ENCODE assay signal across 9 mouse cellular contexts in the genomic region with DNA sequence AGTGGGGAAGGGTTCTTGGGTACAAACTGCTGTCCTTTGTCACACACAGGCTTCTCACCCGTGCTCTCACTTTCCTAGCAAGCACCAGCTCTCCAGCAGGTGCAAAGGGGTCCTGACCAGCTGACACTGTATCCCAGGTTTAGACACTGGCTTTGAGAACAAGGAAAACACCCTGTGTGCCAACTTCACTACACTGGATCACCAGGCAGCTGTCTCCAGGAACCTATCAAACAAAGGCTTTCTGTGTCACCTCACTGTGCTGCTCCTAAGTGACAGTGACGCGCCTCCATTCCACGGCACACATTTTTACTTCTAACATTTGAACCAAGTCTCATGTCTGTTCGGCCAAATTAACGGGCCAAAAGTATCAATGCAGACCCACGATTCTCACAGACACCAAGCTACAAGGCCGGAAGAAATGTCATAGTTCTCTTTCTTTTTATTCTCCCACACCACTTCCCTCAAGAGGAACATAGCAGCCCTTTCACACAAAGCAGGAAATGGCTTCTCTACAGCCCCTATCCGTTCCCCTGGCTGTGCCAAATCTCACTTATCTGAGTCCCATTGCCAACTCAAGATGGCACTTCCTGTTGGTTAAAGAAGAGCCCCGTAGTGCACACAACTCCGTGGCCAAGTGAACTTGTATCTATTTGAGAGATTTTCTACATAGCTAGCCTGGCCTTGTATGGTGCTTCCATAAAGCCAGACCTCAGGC. TPM values are rescaled to one million over a fixed set of nuclear protein-coding genes. Genes with fewer than 3 reads are reported as not detected.
A peak's percentile ranks its signal among the peaks of the same experiment; 100 is the strongest.
DNase-seq lines count a peak whose midpoint lies in the region; ATAC-seq and TF ChIP-seq lines count a peak whose summit lies in the region.
"Had no signal": no experiment of that assay in that cellular context is flagged by ENCODE, and none has a peak within 500 bp of the region (broad histone marks: within the 10 kb centered on the region; RNA-seq: fewer than 3 reads in every experiment).

No protein-coding gene starts in this region.

- ATAC-seq in midbrain, embryonic 15.5 days (replicated peaks): peak; percentile 37; the same call in 1 of the 2 replicates
- no peak; the same call in 1 of the 2 replicates for ATAC-seq in midbrain, embryonic 11.5 days (ENCODE audit: low FRiP score)
- 0 out of 2 replicates have a peak, but pooled peaks have one; percentile 20 for ATAC-seq in intestine, embryonic 16.5 days

- intact Hi-C loops in gastrocnemius, adult 2 months (cut with DNase I): loop anchor here (1.0 to 5.0 kb wide), 3 partner anchors 63 to 238 kb away; no protein-coding TSS in a partner anchor

- TF ChIP-seq CTCF in gastrocnemius, adult 2 months (IDR thresholded peaks at IDR 0.05): no peak

- H3K9ac ChIP-seq in midbrain, embryonic 15.5 days: no peak overlapping the region
- H3K9ac ChIP-seq in midbrain, embryonic 11.5 days (ENCODE audit: low read length): no peak overlapping the region
- no peak overlapping the region for H3K9ac ChIP-seq in intestine, embryonic 16.5 days (ENCODE audit: low read depth, low read length)
- H3K9ac ChIP-seq: lung, embryonic 15.5 days had no signal

- H3K4me2 ChIP-seq in midbrain, embryonic 15.5 days: no peak overlapping the region
- no peak overlapping the region for H3K4me2 ChIP-seq in midbrain, embryonic 11.5 days
- H3K4me2 ChIP-seq in intestine, embryonic 16.5 days (ENCODE audit: low read depth, low read length): no peak overlapping the region
- H3K4me2 ChIP-seq: lung, embryonic 15.5 days had no signal

- 74% methylated on average over 11 of the region's 11 CpGs for WGBS in midbrain, embryonic 15.5 days
- 85% methylated on average over 11 of the region's 11 CpGs for WGBS in midbrain, embryonic 11.5 days
- 69% methylated on average over 11 of the region's 11 CpGs for WGBS in intestine, embryonic 16.5 days

- no peak for DNase-seq in gastrocnemius, adult 2 months
- DNase-seq in gastrocnemius, adult 18-20 months (ENCODE audit: low spot score): no peak
- no peak for DNase-seq in midbrain, embryonic 11.5 days (ENCODE audit: low spot score, missing footprints)
- peak; percentile 53 for DNase-seq in thymus, postnatal 14 days
- no peak for DNase-seq in right cerebral cortex, adult 2 months (ENCODE audit: low spot score in 2 of 2)
- no peak for DNase-seq in cerebellum, postnatal 14 days

- H3K4me3 ChIP-seq in gastrocnemius, adult 2 months: no peak overlapping the region
- no peak overlapping the region for H3K4me3 ChIP-seq in midbrain, embryonic 15.5 days
- no peak overlapping the region for H3K4me3 ChIP-seq in midbrain, embryonic 11.5 days (ENCODE audit: low read depth, low read length)
- H3K4me3 ChIP-seq in intestine, embryonic 16.5 days (ENCODE audit: low read length): no peak overlapping the region
- H3K4me3 ChIP-seq: lung, embryonic 15.5 days had no signal

- no peaks in the 10 kb centered on the region for H3K4me1 ChIP-seq in midbrain, embryonic 15.5 days
- no peaks in the 10 kb centered on the region for H3K4me1 ChIP-seq in midbrain, embryonic 11.5 days (ENCODE audit: control insufficient read depth, insufficient read depth, low read length)
- no peaks in the 10 kb centered on the region for H3K4me1 ChIP-seq in intestine, embryonic 16.5 days (ENCODE audit: control insufficient read depth, insufficient read depth, low read length)
- H3K4me1 ChIP-seq: lung, embryonic 15.5 days had no signal

- H3K9me3 ChIP-seq in midbrain, embryonic 15.5 days: no peaks in the 10 kb centered on the region
- H3K9me3 ChIP-seq in midbrain, embryonic 11.5 days (ENCODE audit: control insufficient read depth, low read length): no peaks in the 10 kb centered on the region
- no peaks in the 10 kb centered on the region for H3K9me3 ChIP-seq in intestine, embryonic 16.5 days (ENCODE audit: control insufficient read depth, low read length)
- H3K9me3 ChIP-seq: lung, embryonic 15.5 days had no signal

- H3K27me3 ChIP-seq in midbrain, embryonic 15.5 days (replicated peaks): no peaks in the 10 kb centered on the region
- no peaks in the 10 kb centered on the region for H3K27me3 ChIP-seq in midbrain, embryonic 11.5 days (ENCODE audit: control insufficient read depth, insufficient read depth, low read length)
- H3K27me3 ChIP-seq in intestine, embryonic 16.5 days (replicated peaks; ENCODE audit: control insufficient read depth, insufficient read depth, low read length): no peaks in the 10 kb centered on the region
- H3K27me3 ChIP-seq: lung, embryonic 15.5 days had no signal

- peaks cover 41% of the 10 kb centered on the region; the same call in 1 of the 2 replicates for H3K36me3 ChIP-seq in midbrain, embryonic 15.5 days (replicated peaks)
- H3K36me3 ChIP-seq in midbrain, embryonic 11.5 days (ENCODE audit: control insufficient read depth, insufficient read depth, low read length): peaks cover 5% of the 10 kb centered on the region; the same call in 1 of the 2 replicates
- H3K36me3 ChIP-seq in intestine, embryonic 16.5 days (ENCODE audit: control insufficient read depth, insufficient read depth, low read length): peaks cover 14% of the 10 kb centered on the region
- H3K36me3 ChIP-seq: lung, embryonic 15.5 days had no signal

- H3K27ac ChIP-seq in gastrocnemius, adult 2 months: peak overlapping the region; percentile 57
- peak overlapping the region; percentile 55 for H3K27ac ChIP-seq in midbrain, embryonic 15.5 days
- H3K27ac ChIP-seq in midbrain, embryonic 11.5 days (ENCODE audit: low read depth, low read length): no peak overlapping the region
- no peak overlapping the region for H3K27ac ChIP-seq in intestine, embryonic 16.5 days (ENCODE audit: low read length)
- H3K27ac ChIP-seq: lung, embryonic 15.5 days had no signal

RNA-seq across cellular contexts. Expression of a gene that starts 41.7 kb away (rescaled TPM):
- 100 to 1,000 TPM; 279 to 395 TPM for total RNA-seq in gastrocnemius, adult 2 months (2021)
- 100 to 1,000 TPM; 212 to 245 TPM for total RNA-seq in gastrocnemius, adult 18-20 months (2021)
- 22.2 and 22.6 TPM in 2 replicates for polyA plus RNA-seq in midbrain, embryonic 15.5 days (2015; fragmentation: Nextera tagmentation; extraction: Ambion mirVana)
- 10.5 and 11.4 TPM in 2 replicates for polyA plus RNA-seq in midbrain, embryonic 11.5 days (2014; fragmentation: Nextera tagmentation; extraction: Ambion mirVana)
- polyA plus RNA-seq in intestine, embryonic 16.5 days (2015; fragmentation: Nextera tagmentation; extraction: Ambion mirVana): 8.5 and 9.6 TPM in 2 replicates

Comparison
In these comparisons a context has a peak if more than half of its experiments do, and no peak if none do; other contexts are left out.
1. H3K27ac ChIP-seq: peak in gastrocnemius, adult 2 months (single experiment) and midbrain, embryonic 15.5 days (single experiment); none in midbrain, embryonic 11.5 days (single experiment) and intestine, embryonic 16.5 days (single experiment).